Mouse (Mus musculus): Measurements from ENCODE around the gene Ckap5. TPM values are rescaled to one million over a fixed set of nuclear protein-coding genes. Genes with fewer than 3 reads are reported as not detected.

Ckap5 gene
- polyA plus RNA-seq, 1 experiment from 2014 or later: 153 TPM

GRCm38 (mm10) chr2:91666386-91666910 is 139.9 kb downstream of the Ckap5 start:
- Histone ChIP-seq H3K9ac (ENCODE audit: low read length) (no peak overlapping the region), H3K27ac (ENCODE audit: low read depth, low read length) (no peak overlapping the region), H3K36me3 (ENCODE audit: control insufficient read depth, insufficient read depth, low read length) (no peaks in the 10 kb centered on the region; the same call in 1 of the 2 replicates), H3K9me3 (ENCODE audit: control insufficient read depth, low read length) (no peaks in the 10 kb centered on the region), H3K4me1 (replicated peaks; ENCODE audit: control insufficient read depth, insufficient read depth, low read length) (no peaks in the 10 kb centered on the region), H3K4me2 (ENCODE audit: low read depth, low read length, severe bottlenecking) (no peak overlapping the region), H3K27me3 (ENCODE audit: control insufficient read depth, insufficient read depth, low read length) (no peaks in the 10 kb centered on the region), H3K4me3 (ENCODE audit: low read depth, low read length) (no peak overlapping the region)
- ATAC-seq (replicated peaks; ENCODE audit: low FRiP score): no peak
- DNase-seq (ENCODE audit: low spot score): no peak
- WGBS: 91% methylated on average over 6 of the region's 6 CpGs

GRCm38 (mm10) chr2:91667747-91668146 is 141.2 kb downstream of the Ckap5 start:
- ATAC-seq (replicated peaks; ENCODE audit: low FRiP score): no peak
- H3K4me3 ChIP-seq (ENCODE audit: low read depth, low read length): no peak overlapping the region
- DNase-seq (ENCODE audit: low spot score): no peak
- H3K9ac ChIP-seq (ENCODE audit: low read length): no peak overlapping the region
- no peaks in the 10 kb centered on the region for H3K9me3 ChIP-seq (ENCODE audit: control insufficient read depth, low read length)
- no peaks in the 10 kb centered on the region; the same call in 1 of the 2 replicates for H3K36me3 ChIP-seq (ENCODE audit: control insufficient read depth, insufficient read depth, low read length)
- no peaks in the 10 kb centered on the region for H3K27me3 ChIP-seq (ENCODE audit: control insufficient read depth, insufficient read depth, low read length)
- H3K4me2 ChIP-seq (ENCODE audit: low read depth, low read length, severe bottlenecking): no peak overlapping the region
- no peaks in the 10 kb centered on the region for H3K4me1 ChIP-seq (replicated peaks; ENCODE audit: control insufficient read depth, insufficient read depth, low read length)
- WGBS: 80% methylated on average over 2 of the region's 2 CpGs
- no peak overlapping the region for H3K27ac ChIP-seq (ENCODE audit: low read depth, low read length)

DNA sequence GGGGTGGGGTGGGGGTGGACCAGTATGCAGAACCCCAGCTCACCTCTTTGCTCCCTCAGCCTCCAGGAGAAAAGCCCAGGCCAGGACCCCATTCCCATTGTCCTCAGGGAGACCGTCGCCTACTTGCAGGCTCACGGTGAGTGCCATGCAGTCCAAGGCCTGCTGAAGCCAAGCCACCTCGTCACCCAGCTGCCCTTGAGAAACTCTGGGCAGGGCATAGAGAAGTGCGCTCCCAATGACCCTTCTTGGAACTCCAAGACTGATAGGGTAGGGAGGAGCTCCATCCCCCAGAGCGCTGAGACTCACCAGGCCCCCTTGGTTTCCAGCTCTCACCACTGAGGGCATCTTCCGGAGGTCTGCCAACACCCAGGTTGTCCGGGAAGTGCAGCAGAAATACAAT is 142.8 kb downstream of the Ckap5 start:
- no peak overlapping the region for H3K4me3 ChIP-seq (ENCODE audit: low read depth, low read length)
- H3K27me3 ChIP-seq (ENCODE audit: control insufficient read depth, insufficient read depth, low read length): no peaks in the 10 kb centered on the region
- no peak overlapping the region for H3K27ac ChIP-seq (ENCODE audit: low read depth, low read length)
- ATAC-seq (replicated peaks; ENCODE audit: low FRiP score) (no peak), DNase-seq (ENCODE audit: low spot score) (no peak)
- H3K4me2 ChIP-seq (ENCODE audit: low read depth, low read length, severe bottlenecking): no peak overlapping the region
- no peaks in the 10 kb centered on the region; the same call in 1 of the 2 replicates for H3K36me3 ChIP-seq (ENCODE audit: control insufficient read depth, insufficient read depth, low read length)
- WGBS: 93% methylated on average over 8 of the region's 8 CpGs
- no peak overlapping the region for H3K9ac ChIP-seq (ENCODE audit: low read length)
- H3K9me3 ChIP-seq (ENCODE audit: control insufficient read depth, low read length): no peaks in the 10 kb centered on the region
- no peaks in the 10 kb centered on the region for H3K4me1 ChIP-seq (replicated peaks; ENCODE audit: control insufficient read depth, insufficient read depth, low read length)

DNA sequence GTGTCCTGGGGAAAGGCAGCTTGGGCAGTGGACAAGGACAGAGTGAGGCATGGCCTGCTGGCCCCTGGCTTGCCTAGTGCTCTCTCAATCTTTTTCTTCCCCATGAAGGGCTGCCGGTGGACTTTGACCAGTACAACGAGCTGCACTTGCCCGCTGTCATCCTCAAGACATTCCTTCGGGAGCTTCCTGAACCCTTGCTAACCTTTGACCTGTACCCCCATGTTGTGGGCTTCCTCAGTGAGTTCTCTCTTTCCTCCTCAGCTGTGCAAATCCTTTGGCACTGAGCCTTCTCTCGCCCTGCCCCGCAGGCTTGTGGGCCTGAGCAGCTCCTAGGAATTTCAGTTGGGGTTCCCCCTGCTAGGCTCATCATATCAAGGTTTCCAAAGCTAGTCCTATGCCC is 143.5 kb downstream of the Ckap5 start:
- H3K36me3 ChIP-seq (ENCODE audit: control insufficient read depth, insufficient read depth, low read length): no peaks in the 10 kb centered on the region; the same call in 1 of the 2 replicates
- WGBS: 96% methylated on average over 6 of the region's 6 CpGs
- H3K9me3 ChIP-seq (ENCODE audit: control insufficient read depth, low read length): no peaks in the 10 kb centered on the region

More for the DNA sequence above, 143.5 kb downstream of the Ckap5 start:
- no peak for ATAC-seq (replicated peaks; ENCODE audit: low FRiP score)
- H3K4me2 ChIP-seq (ENCODE audit: low read depth, low read length, severe bottlenecking): no peak overlapping the region
- no peak overlapping the region for H3K4me3 ChIP-seq (ENCODE audit: low read depth, low read length)
- no peak overlapping the region for H3K27ac ChIP-seq (ENCODE audit: low read depth, low read length)
- H3K27me3 ChIP-seq (ENCODE audit: control insufficient read depth, insufficient read depth, low read length): no peaks in the 10 kb centered on the region
- H3K9ac ChIP-seq (ENCODE audit: low read length): no peak overlapping the region
- DNase-seq (ENCODE audit: low spot score): no peak
- H3K4me1 ChIP-seq (replicated peaks; ENCODE audit: control insufficient read depth, insufficient read depth, low read length): no peaks in the 10 kb centered on the region

Other genes with a start within 250 kb of the Ckap5 start
- gene 1110051M20Rik, start 82.1 kb upstream of the Ckap5 start, polyA plus RNA-seq (2014; fragmentation: Nextera tagmentation; extraction: Ambion mirVana): 102 and 114 TPM in 2 replicates
- 10.2 and 11.3 TPM in 2 replicates for gene Lrp4, start 69.3 kb upstream of the Ckap5 start, polyA plus RNA-seq (2014; fragmentation: Nextera tagmentation; extraction: Ambion mirVana)
- gene F2, start 109.7 kb downstream of the Ckap5 start, polyA plus RNA-seq (2014; fragmentation: Nextera tagmentation; extraction: Ambion mirVana): not detected in 2 replicates
- gene Zfp408, start 123.0 kb downstream of the Ckap5 start, polyA plus RNA-seq (2014; fragmentation: Nextera tagmentation; extraction: Ambion mirVana): 8.4 and 9.8 TPM in 2 replicates
- 70.7 and 79.1 TPM in 2 replicates for gene Arhgap1, start 123.1 kb downstream of the Ckap5 start, polyA plus RNA-seq (2014; fragmentation: Nextera tagmentation; extraction: Ambion mirVana)
- gene Atg13, start 183.8 kb downstream of the Ckap5 start, polyA plus RNA-seq (2014; fragmentation: Nextera tagmentation; extraction: Ambion mirVana): 25.2 and 25.9 TPM in 2 replicates
- gene Harbi1, start 184.1 kb downstream of the Ckap5 start, polyA plus RNA-seq (2014; fragmentation: Nextera tagmentation; extraction: Ambion mirVana): 18.2 and 20.2 TPM in 2 replicates
- gene Ambra1, start 203.4 kb downstream of the Ckap5 start, polyA plus RNA-seq (2014; fragmentation: Nextera tagmentation; extraction: Ambion mirVana): 19.9 and 20.1 TPM in 2 replicates